20 mouse cellular contexts compared by ENCODE assay signal in genomic region chr15:25806363-25806762, GRCm38 (mm10).
"Had no signal": no experiment of that assay in that cellular context is flagged by ENCODE, and none has a peak within 500 bp of the region (broad histone marks: within the 10 kb centered on the region; RNA-seq: fewer than 3 reads in every experiment).

No protein-coding gene starts in this region.

- H3K4me2 ChIP-seq: heart, embryonic 12.5 days; hindbrain, embryonic 13.5 days; hindbrain, embryonic 15.5 days; kidney, embryonic 15.5 days; limb, embryonic 13.5 days; limb, embryonic 15.5 days; liver, embryonic 12.5 days had no signal

- H3K9ac ChIP-seq: heart, embryonic 12.5 days; hindbrain, embryonic 13.5 days; hindbrain, embryonic 15.5 days; kidney, embryonic 15.5 days; limb, embryonic 13.5 days; limb, embryonic 15.5 days; liver, embryonic 12.5 days; liver, embryonic 14.5 days had no signal

- H3K9me3 ChIP-seq: heart, embryonic 10.5 days; heart, embryonic 12.5 days; hindbrain, embryonic 13.5 days; hindbrain, embryonic 15.5 days; kidney, embryonic 15.5 days; limb, embryonic 13.5 days; limb, embryonic 15.5 days; liver, embryonic 12.5 days had no signal

- H3K4me3 ChIP-seq: heart, embryonic 10.5 days; heart, embryonic 12.5 days; hindbrain, embryonic 13.5 days; hindbrain, embryonic 15.5 days; kidney, embryonic 15.5 days; limb, embryonic 13.5 days; limb, embryonic 15.5 days; liver, embryonic 12.5 days had no signal

- H3K27ac ChIP-seq: heart, embryonic 10.5 days; hindbrain, embryonic 13.5 days; hindbrain, embryonic 15.5 days; hindbrain, postnatal 0 days; kidney, embryonic 15.5 days; kidney, postnatal 0 days; limb, embryonic 13.5 days; limb, embryonic 15.5 days; liver, embryonic 12.5 days; liver, embryonic 14.5 days had no signal

- DNase-seq: gastrocnemius, postnatal 10 days; gastrocnemius, postnatal 36 days; heart, postnatal 36 days; kidney, adult 11 months; kidney, adult 2 months; kidney, adult 9 months; kidney, postnatal 14 days; layer of hippocampus, postnatal 36 days; left cerebral cortex, postnatal 4 days had no signal

- H3K27me3 ChIP-seq: heart, embryonic 12.5 days; hindbrain, embryonic 13.5 days; hindbrain, embryonic 15.5 days; kidney, embryonic 15.5 days; limb, embryonic 13.5 days; limb, embryonic 15.5 days; liver, embryonic 12.5 days had no signal

- H3K4me1 ChIP-seq: heart, embryonic 10.5 days; hindbrain, embryonic 13.5 days; hindbrain, embryonic 15.5 days; liver, embryonic 12.5 days had no signal
